Mouse (Mus musculus) liver, adult 2 months (tissue): ENCODE measurements around the gene Ift43.

ENCODE experiments used
- CTCF ChIP-seq: fragments of 200-500 bp; IDR thresholded peaks from 2 replicates; pipeline ENCODE4 v1.5.1; 2011; ENCODE audit warnings: low read depth, low read length, control low read depth
- POLR2A ChIP-seq: fragments of 200-500 bp; IDR thresholded peaks from 2 replicates; pipeline ENCODE4 v1.6.1; 2011; ENCODE audit warnings: low read length, control low read depth; ENCODE audit not compliant: insufficient read depth; ENCODE audit errors: extremely low read depth

- TF ChIP-seq CTCF: no peak
- TF ChIP-seq POLR2A: no peak
These were observed 45.8 kb upstream of the Ift43 start for GRCm38 (mm10) chr12:86036368-86037166.
